Mouse (Mus musculus) kidney, adult 8-10 months (tissue): ENCODE measurements at regions not wholly inside any gene's neighbourhood (a gene's known extent, or its start where the extent isn't known, plus 50 kb on each side); places are given as distances from the start of the nearest gene placed in this dataset.

Experiments used
- DNase-seq, 2 experiments: peaks; one replicate each; pipeline ENCODE4 v3.0.0; 2022

GRCm38 (mm10) chrX:32224989-32225388 is 53.2 kb upstream of the Btbd35f2 start:
- peak in 1 of 2 experiments; percentile 0 for DNase-seq
